Mouse (Mus musculus) bone marrow macrophage, adult 2 months (primary cell): Measurements from ENCODE around the gene Midn. TPM values are rescaled to one million over a fixed set of nuclear protein-coding genes. Genes with fewer than 3 reads are reported as not detected.

Experiments used
- H3K27ac ChIP-seq: 2 replicates; pipeline ENCODE4 v1.5.1; 2012; ENCODE audit warnings: low read depth, low read length; ENCODE audit not compliant: insufficient read depth
- H3K4me1 ChIP-seq: 2 replicates; pipeline ENCODE4 v1.6.1; 2012; ENCODE audit warnings: low read length; ENCODE audit not compliant: control insufficient read depth, insufficient read depth
- H3K4me3 ChIP-seq: 2 replicates; pipeline ENCODE4 v1.5.1; 2012; ENCODE audit warnings: mild to moderate bottlenecking, low read length, moderate library complexity; ENCODE audit not compliant: insufficient read depth
- CTCF ChIP-seq: IDR thresholded peaks from 2 replicates; pipeline ENCODE4 v1.5.1; 2012; ENCODE audit warnings: low read depth, mild to moderate bottlenecking, low read length, moderate library complexity
- POLR2A ChIP-seq: IDR thresholded peaks from 2 replicates; pipeline ENCODE4 v1.6.1; 2012; ENCODE audit warnings: mild to moderate bottlenecking, low read depth, low read length, borderline replicate concordance
- polyA plus RNA-seq: library from polyadenylated mRNA; stranded (reverse); fragments of >200 nt; gene quantifications from 2 replicates; pipeline ENCODE4 v1.2.4, GENCODE M21; 2012; ENCODE audit not compliant: missing spikeins, insufficient read depth, insufficient read length

The Midn gene
- polyA plus RNA-seq, 1 experiment = 40.5 TPM

DNA sequence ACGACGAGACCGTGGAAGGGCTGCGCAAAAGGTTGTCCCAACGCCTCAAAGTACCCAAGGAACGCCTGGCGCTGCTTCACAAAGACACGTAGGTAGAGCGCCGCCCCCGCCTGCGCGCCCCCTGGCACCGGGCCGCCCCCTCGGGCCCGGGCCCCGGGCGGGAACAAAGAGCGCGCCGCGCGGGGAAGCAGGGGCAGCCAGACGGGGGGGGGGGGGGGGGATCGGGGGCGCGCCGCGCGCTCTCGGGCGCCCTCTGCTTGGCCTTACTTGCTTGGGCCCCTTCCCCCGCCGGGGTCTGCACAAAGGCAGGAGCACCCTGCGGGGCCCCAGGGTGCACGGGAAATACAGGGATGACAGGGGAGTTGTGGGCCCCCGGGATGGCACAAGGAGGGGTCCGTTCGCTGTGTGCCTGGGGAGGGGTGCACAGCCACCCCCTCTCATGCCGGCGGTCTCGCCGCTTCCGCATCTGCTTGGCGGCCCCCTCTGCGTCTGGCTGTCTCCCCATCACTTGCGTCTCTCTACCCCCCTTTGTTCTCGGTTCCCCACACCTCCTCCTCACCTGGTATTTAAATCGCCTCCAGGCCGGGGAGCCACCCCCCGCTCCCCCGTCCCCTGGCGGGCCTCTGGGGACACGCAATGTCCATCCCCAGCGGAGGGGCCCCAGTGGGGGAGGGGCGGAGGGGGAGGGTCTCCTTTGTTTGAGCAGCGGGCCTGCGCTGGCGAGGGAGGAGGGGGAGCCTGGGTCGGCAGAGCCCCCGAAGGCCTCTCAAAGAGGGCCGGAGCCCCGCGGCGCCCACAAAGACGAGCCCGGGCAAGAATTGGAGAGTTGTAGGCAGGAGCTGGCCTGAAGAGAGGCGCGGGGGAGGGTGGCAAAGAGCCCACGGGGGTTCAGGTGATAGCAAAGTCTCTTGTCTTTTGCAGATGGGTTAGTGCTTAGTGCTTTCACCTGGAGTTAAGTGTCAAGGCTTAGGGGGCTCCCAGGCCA is 2.4 kb downstream of the Midn start:
- Histone ChIP-seq H3K4me3 (peak overlapping the region; percentile 73), H3K4me1 (peaks cover 19% of the 10 kb centered on the region), H3K27ac (peak overlapping the region; percentile 94)
- TF ChIP-seq POLR2A (no peak), CTCF (no peak)

DNA sequence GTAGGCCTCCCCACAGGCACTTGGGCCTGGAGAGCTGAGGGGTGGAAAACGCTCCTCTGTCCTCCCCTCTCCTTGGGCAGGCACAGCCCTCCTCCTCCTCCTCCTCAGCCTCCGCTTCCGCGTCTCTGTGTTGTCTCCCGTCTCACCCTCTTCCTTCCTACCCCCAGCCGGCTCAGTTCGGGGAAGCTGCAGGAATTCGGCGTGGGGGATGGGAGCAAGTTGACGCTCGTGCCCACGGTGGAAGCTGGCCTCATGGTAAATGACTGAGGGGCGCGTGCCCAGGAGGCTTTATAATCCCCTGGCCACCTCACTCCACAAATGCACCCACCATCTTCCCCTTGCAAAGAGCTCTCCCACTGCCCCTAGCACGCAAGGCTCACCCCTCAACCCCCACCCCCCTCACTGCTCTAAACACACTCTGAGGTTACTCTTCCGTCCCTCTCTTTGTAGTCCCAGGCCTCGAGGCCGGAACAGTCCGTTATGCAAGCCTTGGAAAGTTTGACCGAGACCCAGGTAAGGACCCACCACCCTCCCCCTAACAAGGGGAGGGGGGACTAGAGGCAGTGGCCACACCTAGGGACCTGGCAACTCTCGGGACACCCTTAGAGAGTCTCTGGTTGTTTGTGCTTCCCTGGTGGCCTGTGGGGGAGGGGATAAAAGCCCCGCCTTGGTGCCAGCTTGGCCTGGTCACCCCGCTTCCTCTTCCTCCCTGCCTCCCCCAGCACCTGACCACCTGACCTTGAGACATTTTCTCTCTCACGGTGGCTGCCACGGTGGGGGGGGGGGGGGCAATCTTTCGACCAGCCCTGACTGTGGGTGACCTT is 3.4 kb downstream of the Midn start:
- Histone ChIP-seq H3K4me3 (peak overlapping the region; percentile 73), H3K4me1 (peaks cover 27% of the 10 kb centered on the region), H3K27ac (peak overlapping the region; percentile 94)
- TF ChIP-seq CTCF (no peak), POLR2A (no peak)

DNA sequence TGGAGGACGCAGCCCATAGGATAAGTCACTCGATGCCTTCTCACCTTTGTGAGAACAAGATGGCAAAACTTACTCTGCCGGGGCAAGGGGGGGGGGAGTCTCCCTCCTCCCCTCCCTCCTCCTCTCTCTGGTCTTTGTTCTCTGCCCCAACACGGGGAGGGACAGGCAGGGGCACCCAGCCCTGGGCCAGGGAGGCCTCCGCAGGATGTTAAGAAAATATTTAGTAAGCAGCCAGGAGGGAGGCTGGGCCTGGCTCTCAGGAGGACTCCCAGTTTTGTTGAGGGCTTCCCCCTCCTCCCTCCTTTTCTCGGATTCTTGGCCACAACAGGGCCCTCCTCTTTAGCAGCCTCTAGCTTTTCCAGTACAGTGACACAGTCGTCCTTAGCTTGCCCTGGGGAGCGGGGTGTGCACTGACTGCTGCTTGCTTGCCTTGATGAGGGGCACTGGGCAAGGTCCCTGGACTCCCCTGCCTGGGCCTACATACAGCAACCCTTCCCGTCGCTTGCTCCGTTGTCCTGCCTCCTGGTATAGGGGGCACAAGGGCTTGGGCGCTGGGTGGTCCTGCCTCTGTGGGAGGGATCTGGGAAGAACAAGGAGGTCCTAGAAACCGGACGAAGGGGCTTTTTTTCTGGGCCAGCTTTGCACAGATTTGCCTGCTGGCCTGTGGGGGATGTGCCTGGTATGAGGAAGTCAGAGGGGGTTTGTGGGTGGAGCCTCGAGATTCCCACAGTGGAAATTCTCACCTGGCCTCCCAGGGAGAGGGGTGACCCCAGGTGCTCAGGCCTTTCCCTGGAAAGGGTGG is 4.2 kb downstream of the Midn start:
- Histone ChIP-seq H3K4me3 (peak overlapping the region; percentile 73), H3K4me1 (peaks cover 30% of the 10 kb centered on the region), H3K27ac (peak overlapping the region; percentile 94)
- no peak for TF ChIP-seq CTCF
- no peak for TF ChIP-seq POLR2A

DNA sequence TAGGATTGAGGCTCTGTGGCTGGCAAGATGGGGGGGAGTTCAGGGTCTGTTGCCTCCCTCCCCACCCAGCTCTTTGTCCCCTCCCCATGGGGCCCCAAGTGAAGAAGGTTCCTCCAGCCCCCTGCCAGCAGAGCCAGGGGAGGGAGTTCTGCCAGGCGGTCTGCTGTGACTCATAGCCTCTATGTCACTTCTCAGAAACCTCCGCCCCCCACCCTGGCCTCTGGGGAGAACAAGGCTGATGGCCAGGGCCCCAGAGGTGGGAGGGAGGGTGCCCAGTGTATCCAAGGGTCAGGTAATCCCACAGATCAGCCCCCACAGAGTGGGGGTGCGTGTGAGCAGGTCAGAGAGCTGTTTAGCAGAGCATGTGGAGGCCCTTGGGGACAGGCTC is 4.8 kb downstream of the Midn start:
- TF ChIP-seq POLR2A = no peak
- no peak for TF ChIP-seq CTCF
- Histone ChIP-seq H3K27ac (peak overlapping the region; percentile 94), H3K4me1 (peaks cover 31% of the 10 kb centered on the region), H3K4me3 (peak overlapping the region; percentile 73)

DNA sequence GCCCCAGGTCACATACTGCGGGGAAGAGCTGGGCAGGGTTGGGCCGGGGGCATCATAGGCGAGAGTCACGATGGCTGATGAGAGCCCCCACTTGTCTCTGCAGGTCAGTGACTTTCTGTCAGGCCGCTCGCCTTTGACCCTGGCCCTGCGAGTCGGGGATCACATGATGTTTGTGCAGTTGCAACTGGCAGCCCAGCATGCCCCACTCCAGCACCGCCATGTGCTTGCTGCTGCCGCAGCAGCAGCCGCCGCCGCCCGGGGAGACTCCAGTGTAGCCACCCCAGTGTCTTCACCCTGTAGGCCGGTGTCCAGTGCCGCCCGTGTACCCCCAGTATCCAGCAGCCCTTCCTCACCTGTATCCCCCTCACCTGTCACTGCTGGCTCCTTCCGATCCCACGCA is 5.6 kb downstream of the Midn start:
- no peak overlapping the region for H3K4me3 ChIP-seq
- peaks cover 34% of the 10 kb centered on the region for H3K4me1 ChIP-seq
- no peak overlapping the region for H3K27ac ChIP-seq
- TF ChIP-seq POLR2A (no peak), CTCF (no peak)

DNA sequence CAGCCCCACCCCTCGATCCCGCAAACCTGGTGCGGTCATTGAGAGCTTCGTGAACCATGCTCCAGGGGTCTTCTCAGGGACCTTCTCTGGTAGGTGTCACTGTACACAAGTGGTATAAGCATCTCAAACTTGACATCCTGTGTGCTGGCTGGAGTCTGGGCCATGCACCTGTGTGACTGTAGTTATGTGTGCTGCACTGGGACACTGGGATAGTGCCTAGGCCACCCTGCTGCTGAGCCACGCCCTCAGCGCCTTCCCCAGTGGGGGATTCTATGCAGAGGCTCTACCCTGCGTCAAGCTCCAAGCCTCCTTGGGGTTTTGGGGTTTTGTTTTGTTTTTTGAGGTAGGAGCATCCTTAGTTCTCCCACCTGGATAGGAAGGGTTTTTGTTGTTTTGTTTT is 6.3 kb downstream of the Midn start:
- no peak overlapping the region for H3K4me3 ChIP-seq
- H3K27ac ChIP-seq = no peak overlapping the region
- H3K4me1 ChIP-seq = peaks cover 41% of the 10 kb centered on the region
- TF ChIP-seq CTCF (no peak), POLR2A (no peak)

DNA sequence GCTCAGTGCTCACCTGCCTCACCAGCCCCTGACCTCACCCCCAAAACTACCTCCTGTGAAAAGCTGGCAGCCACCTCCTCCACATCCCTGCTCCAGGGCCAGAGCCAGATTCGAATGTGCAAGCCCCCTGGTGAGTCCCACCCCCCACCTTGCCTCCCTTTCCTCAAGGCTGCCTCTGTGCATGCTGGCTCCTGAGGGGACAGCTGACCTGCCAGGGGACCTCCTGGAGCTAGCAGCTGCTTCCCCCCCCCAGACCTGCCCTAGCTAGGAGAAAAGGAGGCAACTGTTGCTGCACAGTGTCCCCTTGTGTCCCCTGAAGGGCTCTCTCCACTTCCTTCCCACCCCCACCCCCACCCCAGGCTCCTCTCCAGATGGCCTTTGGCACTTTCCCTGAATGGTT is 7.2 kb downstream of the Midn start:
- TF ChIP-seq CTCF = no peak
- no peak for TF ChIP-seq POLR2A
- peaks cover 44% of the 10 kb centered on the region for H3K4me1 ChIP-seq
- no peak overlapping the region for H3K27ac ChIP-seq
- no peak overlapping the region for H3K4me3 ChIP-seq

DNA sequence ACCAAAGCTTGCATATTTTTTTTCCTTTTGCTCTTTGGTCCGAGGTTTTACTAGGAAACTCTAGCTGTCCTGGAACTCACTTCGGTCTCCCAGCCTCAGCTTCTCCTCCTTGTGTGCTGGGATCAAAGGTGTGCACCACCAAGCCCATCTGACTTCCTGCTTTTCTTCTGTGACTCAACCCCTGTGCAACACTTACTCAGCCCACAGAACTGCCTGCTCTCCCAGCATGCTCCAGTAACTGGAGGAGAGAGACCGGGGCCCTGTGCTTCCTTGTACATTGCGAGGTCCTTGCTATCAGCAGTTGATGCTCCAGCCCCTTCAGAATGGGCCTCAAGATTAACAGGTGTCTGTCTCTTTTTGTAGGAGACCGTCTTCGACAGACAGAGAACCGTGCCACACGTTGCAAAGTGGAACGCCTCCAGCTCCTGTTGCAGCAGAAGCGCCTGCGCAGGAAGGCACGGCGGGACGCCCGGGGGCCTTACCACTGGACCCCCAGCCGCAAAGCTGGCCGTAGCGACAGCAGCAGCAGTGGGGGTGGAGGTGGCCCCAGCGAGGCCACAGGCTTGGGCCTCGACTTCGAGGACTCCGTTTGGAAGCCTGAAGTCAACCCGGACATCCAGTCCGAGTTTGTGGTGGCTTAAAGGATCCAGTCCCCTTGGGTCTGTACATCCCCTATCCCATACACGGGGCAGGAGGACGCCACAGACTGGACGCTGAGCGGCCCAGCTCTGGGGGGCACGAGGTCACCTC is 8.1 kb downstream of the Midn start:
- Histone ChIP-seq H3K27ac (no peak overlapping the region), H3K4me1 (peaks cover 50% of the 10 kb centered on the region), H3K4me3 (no peak overlapping the region)
- TF ChIP-seq POLR2A = no peak
- TF ChIP-seq CTCF = no peak

DNA sequence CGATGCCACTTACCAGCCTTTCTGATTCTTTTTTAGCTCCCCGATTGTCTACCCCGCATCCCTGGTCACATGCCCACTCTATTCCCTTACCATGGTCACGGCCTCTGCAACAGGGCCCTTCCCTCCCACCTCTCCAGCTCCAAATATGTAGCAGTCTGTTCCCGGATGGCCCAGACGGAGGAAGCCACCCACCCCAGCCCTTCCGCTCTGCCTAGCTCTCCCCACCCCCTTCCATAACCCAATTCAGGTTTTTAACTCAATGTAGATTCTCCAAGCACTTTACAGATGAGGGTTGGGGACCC is 8.6 kb downstream of the Midn start:
- TF ChIP-seq CTCF (no peak), POLR2A (no peak)
- Histone ChIP-seq H3K4me3 (no peak overlapping the region), H3K4me1 (peaks cover 53% of the 10 kb centered on the region), H3K27ac (no peak overlapping the region)
